Mouse (Mus musculus) mouse trophoblast stem cell (cell line): Measurements from ENCODE around the gene Tnfrsf22.

Experiments used
- in situ Hi-C, 2 experiments: fragments of 300-500 bp; cut with MseI, MboI; formaldehyde crosslinking; loops; 2 replicates in 1 of 2; 3 replicates in 1 of 2; pipeline ENCODE4 v1.15.1; 2025

Gene Tnfrsf22

DNA sequence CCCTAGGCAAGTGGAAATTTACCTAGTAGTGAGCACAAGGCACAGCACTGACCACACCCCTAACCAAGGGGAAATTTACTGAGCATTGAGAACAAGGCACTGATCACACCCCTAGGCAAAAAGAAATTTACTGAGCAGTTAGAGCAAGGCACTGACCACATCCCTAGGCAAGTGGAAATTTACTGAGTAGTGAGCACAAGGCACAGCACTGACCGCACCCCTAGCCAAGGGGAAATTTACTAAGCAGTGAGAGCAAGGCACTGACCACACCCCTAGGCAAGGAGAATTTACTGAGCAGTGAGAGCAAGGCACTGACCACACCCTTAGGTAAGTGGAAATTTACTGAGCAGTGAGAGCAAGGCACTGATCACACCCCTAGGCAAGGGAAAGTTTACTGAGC, 12.8 kb downstream of the Tnfrsf22 start:
- in situ Hi-C loops: no loop called here

GRCm38 (mm10) chr7:143631503-143631902, 18.0 kb downstream of the Tnfrsf22 start:
- in situ Hi-C loops: no loop called here

GRCm38 (mm10) chr7:143629501-143629900, 20.0 kb downstream of the Tnfrsf22 start:
- in situ Hi-C loops: no loop called here

GRCm38 (mm10) chr7:143628540-143628939, 20.9 kb downstream of the Tnfrsf22 start, which contains the start of gene Tnfrsf26:
Gene Tnfrsf26 (minus strand): TSS chr7:143628722.
- in situ Hi-C loops: no loop called here

- in situ Hi-C loops: no loop called here
Observed at GRCm38 (mm10) chr7:143627555-143628286, 21.7 kb downstream of the Tnfrsf22 start.

GRCm38 (mm10) chr7:143626178-143626577, 23.3 kb downstream of the Tnfrsf22 start:
- in situ Hi-C loops: no loop called here

DNA sequence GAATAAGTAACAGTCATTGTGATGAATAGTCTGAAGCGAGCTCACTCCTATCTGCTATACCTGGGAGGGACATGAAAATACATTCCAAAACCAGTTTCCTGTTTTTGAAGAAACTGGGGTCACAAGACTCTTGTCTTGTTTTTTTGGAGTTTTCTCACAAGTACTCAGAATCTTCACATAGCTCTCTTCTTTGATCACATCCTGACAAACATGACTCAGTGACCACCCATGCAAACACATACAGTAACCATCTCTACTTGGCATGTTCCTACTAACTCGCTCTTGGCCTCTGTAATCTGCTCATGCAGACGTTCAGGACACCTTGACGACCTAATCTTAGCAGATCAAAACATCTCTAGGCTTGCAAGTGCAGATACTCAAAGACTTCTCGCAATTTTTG, 24.3 kb downstream of the Tnfrsf22 start:
- in situ Hi-C loops: no loop called here

- in situ Hi-C loops: loop anchor here in 1 of 2 experiments (25.0 kb wide), 1 partner anchor 138 kb away; the partner anchor contains the start of genes Mrgprg and Osbpl5
Observed at GRCm38 (mm10) chr7:143624561-143624960, 24.9 kb downstream of the Tnfrsf22 start.

DNA sequence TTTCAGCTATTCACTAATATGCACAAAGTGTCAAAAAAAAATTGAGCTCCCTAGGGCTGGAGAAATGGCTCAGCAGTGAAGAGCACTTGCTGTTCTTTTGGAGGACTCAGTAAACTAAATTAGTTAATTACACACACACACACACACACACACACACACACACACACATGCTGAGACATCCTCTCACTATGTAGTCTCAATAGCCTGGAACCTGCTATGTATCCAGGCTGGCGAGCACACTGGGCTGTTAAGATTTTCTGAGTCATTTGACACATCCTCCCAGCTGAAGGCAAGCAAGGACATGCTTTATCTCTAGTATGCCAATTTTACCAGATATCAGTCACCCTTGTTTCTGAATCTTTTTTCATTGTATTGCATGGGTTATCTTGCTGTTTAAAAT, 28.5 kb downstream of the Tnfrsf22 start:
- in situ Hi-C loops: loop anchor here in 1 of 2 experiments (25.0 kb wide), 1 partner anchor 141 kb away; the partner anchor contains the start of genes Mrgprg and Osbpl5

- in situ Hi-C loops: loop anchor here (5.0 to 25.0 kb wide), 4 partner anchors 78 to 148 kb away; partner anchors contain the start of genes Osbpl5 (in 2 of the 2) and Mrgprg (in 1 of the 2)
Observed at GRCm38 (mm10) chr7:143614404-143615135, 34.9 kb downstream of the Tnfrsf22 start.

GRCm38 (mm10) chr7:143612215-143612614, 37.2 kb downstream of the Tnfrsf22 start:
- in situ Hi-C loops: loop anchor here (5.0 to 25.0 kb wide), 4 partner anchors 80 to 150 kb away; partner anchors contain the start of genes Osbpl5 (in 2 of the 2) and Mrgprg (in 1 of the 2)

GRCm38 (mm10) chr7:143605321-143605720, 44.1 kb downstream of the Tnfrsf22 start:
- in situ Hi-C loops: loop anchor here in 1 of 2 experiments (25.0 kb wide), 1 partner anchor 157 kb away; the partner anchor contains the start of genes Mrgprg and Osbpl5

DNA sequence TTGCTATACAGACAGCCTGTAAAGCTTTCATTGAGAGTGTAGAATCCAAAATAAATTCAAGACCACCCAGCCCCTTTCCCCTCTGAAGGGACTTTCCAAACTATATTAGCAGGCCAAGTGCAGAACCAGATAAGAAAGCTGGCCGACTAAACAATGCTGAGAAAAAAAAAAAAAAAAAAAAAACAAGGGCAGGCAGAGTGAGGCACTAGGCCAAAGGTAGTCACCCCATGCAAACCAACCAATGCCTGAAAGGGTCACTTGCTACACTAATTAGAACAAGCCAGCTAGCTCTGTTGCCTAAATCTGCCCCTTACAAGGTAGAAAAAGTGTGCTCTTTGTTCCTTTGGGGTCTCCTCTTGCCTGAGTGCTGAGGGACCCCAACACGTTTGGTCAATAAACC, 44.6 kb downstream of the Tnfrsf22 start:
- in situ Hi-C loops: loop anchor here in 1 of 2 experiments (25.0 kb wide), 1 partner anchor 157 kb away; the partner anchor contains the start of genes Mrgprg and Osbpl5

- in situ Hi-C loops: loop anchor here in 1 of 2 experiments (25.0 kb wide), 1 partner anchor 161 kb away; the partner anchor contains the start of genes Mrgprg and Osbpl5
Observed at GRCm38 (mm10) chr7:143601705-143602104, 47.8 kb downstream of the Tnfrsf22 start.

GRCm38 (mm10) chr7:143600231-143600740, 49.2 kb downstream of the Tnfrsf22 start:
- in situ Hi-C loops: loop anchor here in 1 of 2 experiments (25.0 kb wide), 1 partner anchor 162 kb away; the partner anchor contains the start of genes Mrgprg and Osbpl5

DNA sequence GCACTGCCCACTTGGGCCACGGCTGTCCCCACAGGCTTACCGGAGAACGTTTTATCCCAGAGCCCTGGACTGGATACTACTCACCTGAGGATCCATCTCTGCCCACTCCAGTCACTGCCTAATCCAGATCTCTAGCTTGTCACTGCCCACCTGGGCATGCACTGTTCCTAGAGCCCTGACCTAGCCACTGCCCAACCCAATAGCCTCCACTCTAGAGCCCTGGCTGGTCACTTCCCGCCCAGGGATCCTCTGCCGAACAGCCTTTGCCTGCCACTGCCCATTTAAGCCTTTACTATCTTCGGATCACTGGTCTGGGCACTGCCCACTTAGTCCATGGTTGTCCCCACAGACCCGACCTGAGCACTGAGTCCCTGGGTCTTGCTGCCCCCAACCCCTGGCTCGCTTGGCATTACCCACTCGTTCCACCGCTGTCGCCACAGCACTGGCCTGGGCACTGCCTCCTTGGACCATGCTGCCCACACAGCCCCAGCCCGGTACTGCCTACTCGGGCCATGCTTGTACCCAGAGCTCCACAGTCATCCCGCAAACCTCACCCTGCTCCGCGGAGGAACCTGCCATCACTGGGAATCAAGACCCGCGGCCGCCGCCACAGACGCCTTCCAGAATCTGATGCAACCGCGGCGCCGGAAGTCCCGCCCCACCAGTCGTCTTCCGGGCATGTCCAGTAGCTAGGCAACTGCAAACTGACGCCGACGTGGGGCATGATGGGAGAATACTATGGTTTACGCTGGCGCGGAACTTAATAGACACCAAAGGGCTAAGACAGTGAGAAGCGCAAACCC, 49.8 kb downstream of the Tnfrsf22 start, which contains the start of gene Cars:
Gene Cars (minus strand): TSS at position 663 of the 803 bp plus-strand sequence.
- in situ Hi-C loops: loop anchor here in 1 of 2 experiments (25.0 kb wide), 1 partner anchor 163 kb away; the partner anchor contains the start of genes Mrgprg and Osbpl5

GRCm38 (mm10) chr7:143594865-143595264, 54.6 kb downstream of the Tnfrsf22 start:
- in situ Hi-C loops: no loop called here

GRCm38 (mm10) chr7:143592255-143592654, 57.2 kb downstream of the Tnfrsf22 start:
- in situ Hi-C loops: no loop called here

GRCm38 (mm10) chr7:143588006-143588405, 61.5 kb downstream of the Tnfrsf22 start:
- in situ Hi-C loops: no loop called here

DNA sequence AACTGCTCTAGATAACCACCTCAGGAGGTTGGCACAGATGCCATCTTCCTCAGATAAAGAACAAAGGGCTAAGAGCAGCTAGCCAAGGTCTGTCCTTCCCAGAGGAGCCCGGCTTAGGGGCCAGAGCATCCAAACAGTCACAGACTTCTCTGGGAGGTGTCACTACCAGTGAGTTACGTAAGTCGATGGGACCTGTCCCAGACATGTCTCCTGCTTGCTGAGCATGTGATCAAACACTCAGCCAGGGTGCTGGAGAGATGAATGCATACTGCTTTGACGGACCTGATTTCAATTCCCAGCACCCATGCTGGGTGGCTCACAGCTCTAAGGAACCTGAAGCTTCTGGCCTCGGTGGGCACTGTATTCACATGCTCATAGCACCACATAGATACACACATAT, 61.9 kb downstream of the Tnfrsf22 start:
- in situ Hi-C loops: no loop called here
